Mouse (Mus musculus) neural tube, embryonic 14.5 days (tissue): ENCODE results near the gene Aff1. TPM values are rescaled to one million over a fixed set of nuclear protein-coding genes. Genes with fewer than 3 reads are reported as not detected.
A peak's percentile ranks its signal among the peaks of the same experiment; 100 is the strongest.

Experiments
- ATAC-seq: fragments of 200-750 bp; cut with Nextera tagmentation; 2 replicates; pipeline ENCODE4 v1.8.0; 2017; ENCODE audit warnings: low read depth, mild to moderate bottlenecking, moderate TSS enrichment, moderate library complexity
- H3K27ac ChIP-seq: fragments of 300-500 bp; sonication (generic); 2 replicates; pipeline ENCODE4 v1.5.1; 2014; ENCODE audit warnings: low read depth, mild to moderate bottlenecking, control low read depth, low read length, moderate library complexity, mixed read lengths
- H3K27me3 ChIP-seq: fragments of 300-500 bp; sonication (generic); 2 replicates; pipeline ENCODE4 v1.6.1; 2014; ENCODE audit warnings: low read length; ENCODE audit not compliant: control insufficient read depth, insufficient read depth
- H3K36me3 ChIP-seq: fragments of 300-500 bp; sonication (generic); 2 replicates; pipeline ENCODE4 v1.6.1; 2014; ENCODE audit warnings: low read length, mixed read lengths; ENCODE audit not compliant: control insufficient read depth, insufficient read depth
- H3K4me1 ChIP-seq: fragments of 300-500 bp; sonication (generic); 2 replicates; pipeline ENCODE4 v1.6.1; 2014; ENCODE audit warnings: low read length; ENCODE audit not compliant: control insufficient read depth, insufficient read depth
- H3K4me2 ChIP-seq: fragments of 300-500 bp; sonication (generic); 2 replicates; pipeline ENCODE4 v1.6.1; 2014; ENCODE audit warnings: mild to moderate bottlenecking, low read depth, low read length, control low read depth
- H3K4me3 ChIP-seq: fragments of 300-500 bp; sonication (generic); 2 replicates; pipeline ENCODE4 v1.5.1; 2014; ENCODE audit warnings: low read depth, low read length, control low read depth, mixed read lengths
- H3K9ac ChIP-seq: fragments of 300-500 bp; sonication (generic); replicated peaks from 2 replicates; pipeline ENCODE4 v1.6.1; 2014; ENCODE audit warnings: low read depth, mild to moderate bottlenecking, control low read depth, low read length, mixed read lengths
- H3K9me3 ChIP-seq: fragments of 300-500 bp; sonication (generic); 2 replicates; pipeline ENCODE4 v1.6.1; 2016; ENCODE audit warnings: low read length; ENCODE audit not compliant: control insufficient read depth
- WGBS: fragments of 180-500 bp; shearing (Covaris S2); extraction: QIAGEN DNeasy Blood & Tissue Kit; methylation state at CpG from one replicate; pipeline ENCODE4 v1.1.7; 2014; 5-methylcytosine and 5-hydroxymethylcytosine counted together
- polyA plus RNA-seq: library from polyadenylated mRNA; unstranded; fragments of >200 nt; fragmentation: Nextera tagmentation; extraction: Ambion mirVana; gene quantifications from 2 replicates; pipeline ENCODE4 v1.2.1, GENCODE M21; 2014

Aff1 gene
- polyA plus RNA-seq, result 2.1 and 3.4 TPM in 2 replicates

- peak within 1 kb of the TSS; percentile 85 for H3K4me2 ChIP-seq
- no peaks in the 10 kb centered on the region for H3K9me3 ChIP-seq
- no peaks in the 10 kb centered on the region for H3K36me3 ChIP-seq
- peak within 1 kb of the TSS; percentile 44 for H3K4me3 ChIP-seq
- H3K4me1 ChIP-seq, result peaks cover 14% of the 10 kb centered on the region; the same call in 1 of the 2 replicates
- WGBS, result 5% methylated on average over 49 of the region's 50 CpGs
- peak within 1 kb of the TSS; percentile 46; the same call in 1 of the 2 replicates for H3K9ac ChIP-seq
- H3K27ac ChIP-seq, result no peak within 1 kb of the TSS
- peak; percentile 90 for ATAC-seq
- peaks cover 19% of the 10 kb centered on the region for H3K27me3 ChIP-seq
Measured at GRCm38 (mm10) chr5:103691624-103692530, at the start of gene Aff1. TSS of gene Aff1 (plus strand) at chr5:103692374.

DNA sequence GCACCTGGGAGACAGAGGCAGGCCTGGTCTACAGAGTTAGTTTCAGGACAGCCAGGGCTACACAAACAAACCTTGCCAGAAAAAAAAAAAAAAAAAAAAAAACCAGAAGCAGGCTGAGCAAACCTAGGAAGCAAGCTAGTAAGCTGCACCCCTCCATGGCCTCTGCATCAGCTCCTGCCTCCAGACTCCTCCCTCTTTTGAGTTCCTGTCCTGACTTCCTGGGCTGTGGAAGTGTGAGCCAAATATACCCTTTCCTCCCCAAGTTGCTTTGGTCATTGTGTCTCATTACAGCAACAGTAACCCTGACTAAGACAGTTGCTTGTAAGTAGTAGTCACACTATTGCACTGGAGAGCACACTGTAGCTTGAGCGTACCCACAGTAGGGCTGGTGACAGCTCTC, 48.0 kb upstream of the Aff1 start:
- Histone ChIP-seq H3K9ac (no peak overlapping the region), H3K4me2 (no peak overlapping the region), H3K4me1 (no peaks in the 10 kb centered on the region), H3K9me3 (no peaks in the 10 kb centered on the region), H3K4me3 (no peak overlapping the region), H3K27me3 (no peaks in the 10 kb centered on the region), H3K27ac (no peak overlapping the region), H3K36me3 (no peaks in the 10 kb centered on the region)
- no peak for ATAC-seq
- WGBS, result 100% methylated on average over 1 of the region's 1 CpGs

DNA sequence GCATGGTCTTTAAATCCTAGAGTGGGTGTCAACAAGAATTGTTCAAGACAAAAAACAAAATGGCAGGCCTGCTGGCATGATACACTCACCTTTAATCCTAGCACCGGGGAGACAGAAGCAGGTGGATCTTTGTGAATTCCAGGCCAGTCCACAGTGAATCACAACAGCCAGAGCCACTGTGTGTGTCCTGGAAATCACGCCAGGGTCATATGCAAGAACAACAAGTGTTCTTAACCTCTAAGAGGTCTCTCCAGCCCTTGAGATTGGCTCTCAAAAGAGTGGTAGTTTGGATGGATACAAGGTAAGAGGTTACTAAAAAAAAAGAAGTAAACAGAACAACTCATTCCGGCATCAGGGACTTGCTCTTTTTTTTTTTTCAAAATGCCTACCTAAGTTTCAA, 44.9 kb upstream of the Aff1 start:
- Histone ChIP-seq H3K27ac (no peak overlapping the region), H3K4me3 (no peak overlapping the region), H3K4me2 (no peak overlapping the region), H3K9me3 (no peaks in the 10 kb centered on the region), H3K9ac (no peak overlapping the region), H3K27me3 (no peaks in the 10 kb centered on the region), H3K4me1 (no peaks in the 10 kb centered on the region), H3K36me3 (no peaks in the 10 kb centered on the region)
- ATAC-seq, result no peak
- WGBS, result 88% methylated on average over 3 of the region's 3 CpGs

GRCm38 (mm10) chr5:103654225-103654624, 37.9 kb upstream of the Aff1 start:
- H3K27ac ChIP-seq, result no peak overlapping the region
- H3K4me2 ChIP-seq, result no peak overlapping the region
- ATAC-seq, result no peak
- no peaks in the 10 kb centered on the region for H3K36me3 ChIP-seq
- H3K4me1 ChIP-seq, result no peaks in the 10 kb centered on the region
- H3K9ac ChIP-seq, result no peak overlapping the region
- 29% methylated on average over 6 of the region's 6 CpGs for WGBS
- H3K9me3 ChIP-seq, result no peaks in the 10 kb centered on the region
- no peaks in the 10 kb centered on the region for H3K27me3 ChIP-seq
- H3K4me3 ChIP-seq, result no peak overlapping the region

GRCm38 (mm10) chr5:103654780-103655179, 37.4 kb upstream of the Aff1 start:
- no peaks in the 10 kb centered on the region for H3K36me3 ChIP-seq
- H3K4me3 ChIP-seq, result peak overlapping the region; percentile 46; the same call in 1 of the 2 replicates
- no peak overlapping the region; the same call in 1 of the 2 replicates for H3K9ac ChIP-seq
- no peaks in the 10 kb centered on the region for H3K9me3 ChIP-seq
- WGBS, result 35% methylated on average over 4 of the region's 4 CpGs
- no peaks in the 10 kb centered on the region for H3K27me3 ChIP-seq
- ATAC-seq, result peak; percentile 59
- no peak overlapping the region for H3K27ac ChIP-seq
- H3K4me2 ChIP-seq, result peak overlapping the region; percentile 96
- H3K4me1 ChIP-seq, result no peaks in the 10 kb centered on the region

- 1% methylated on average over 49 of the region's 56 CpGs for WGBS
- no peaks in the 10 kb centered on the region for H3K4me1 ChIP-seq
- no peaks in the 10 kb centered on the region for H3K9me3 ChIP-seq
- peak within 1 kb of the TSS; percentile 96 for H3K4me2 ChIP-seq
- peak within 1 kb of the TSS; percentile 51 for H3K9ac ChIP-seq
- H3K36me3 ChIP-seq, result no peaks in the 10 kb centered on the region
- H3K27ac ChIP-seq, result no peak within 1 kb of the TSS
- no peaks in the 10 kb centered on the region for H3K27me3 ChIP-seq
- peak within 1 kb of the TSS; percentile 46 for H3K4me3 ChIP-seq
- peak; percentile 84 for ATAC-seq
Measured at GRCm38 (mm10) chr5:103655346-103656118, 36.6 kb upstream of the Aff1 start, which contains the start of gene 1700016H13Rik. TSS of gene 1700016H13Rik (minus strand) at chr5:103656010.

GRCm38 (mm10) chr5:103658921-103659320, 33.3 kb upstream of the Aff1 start:
- Histone ChIP-seq H3K4me2 (no peak overlapping the region), H3K4me1 (no peaks in the 10 kb centered on the region), H3K9ac (no peak overlapping the region), H3K9me3 (no peaks in the 10 kb centered on the region), H3K36me3 (no peaks in the 10 kb centered on the region), H3K4me3 (no peak overlapping the region), H3K27me3 (no peaks in the 10 kb centered on the region), H3K27ac (no peak overlapping the region)
- 74% methylated on average over 5 of the region's 5 CpGs for WGBS
- no peak for ATAC-seq

- H3K4me2 ChIP-seq, result no peak overlapping the region
- no peak overlapping the region for H3K4me3 ChIP-seq
- no peak overlapping the region for H3K9ac ChIP-seq
- H3K4me1 ChIP-seq, result no peaks in the 10 kb centered on the region
- H3K9me3 ChIP-seq, result no peaks in the 10 kb centered on the region
- no peaks in the 10 kb centered on the region for H3K36me3 ChIP-seq
- H3K27me3 ChIP-seq, result no peaks in the 10 kb centered on the region
- no peak for ATAC-seq
- H3K27ac ChIP-seq, result no peak overlapping the region
- WGBS, result 36% methylated on average over 3 of the region's 3 CpGs
Measured at GRCm38 (mm10) chr5:103659571-103659970, 32.6 kb upstream of the Aff1 start.

GRCm38 (mm10) chr5:103664932-103665331, 27.2 kb upstream of the Aff1 start:
- H3K27ac ChIP-seq, result no peak overlapping the region
- ATAC-seq, result no peak
- no peaks in the 10 kb centered on the region for H3K4me1 ChIP-seq
- no peak overlapping the region for H3K4me2 ChIP-seq
- H3K9ac ChIP-seq, result no peak overlapping the region
- no peaks in the 10 kb centered on the region for H3K27me3 ChIP-seq
- no peaks in the 10 kb centered on the region for H3K36me3 ChIP-seq
- WGBS, result 66% methylated on average over 9 of the region's 9 CpGs
- H3K9me3 ChIP-seq, result no peaks in the 10 kb centered on the region
- no peak overlapping the region for H3K4me3 ChIP-seq
